Mouse (Mus musculus) brown adipose tissue, adult 24 weeks (tissue): ENCODE results near the gene Olfr1333. TPM values are rescaled to one million over a fixed set of nuclear protein-coding genes. Genes with fewer than 3 reads are reported as not detected.
"Not testable (repeated sequence)": the region's sequence is repeated elsewhere in the genome, so short reads cannot be mapped to it uniquely, and the experiment has no call there.

Experiments
- H3K27ac ChIP-seq: fragments of 200-500 bp; replicated peaks from 2 replicates; pipeline ENCODE4 v1.5.1; 2012; ENCODE audit warnings: low read depth, mild to moderate bottlenecking, low read length
- H3K4me1 ChIP-seq: fragments of 200-500 bp; 2 replicates; pipeline ENCODE4 v1.6.1; 2012; ENCODE audit warnings: low read length, mixed read lengths; ENCODE audit not compliant: control insufficient read depth, insufficient read depth, insufficient read length
- H3K4me3 ChIP-seq: fragments of 200-500 bp; 2 replicates; pipeline ENCODE4 v1.5.1; 2012; ENCODE audit warnings: low read depth, mild to moderate bottlenecking, low read length, moderate library complexity; ENCODE audit not compliant: insufficient read depth
- polyA plus RNA-seq: library from polyadenylated mRNA; stranded (reverse); fragments of >200 nt; gene quantifications from 2 replicates; pipeline ENCODE4 v1.2.4, GENCODE M21; 2012; ENCODE audit not compliant: missing spikeins, insufficient read depth, insufficient read length

The Olfr1333 gene
- polyA plus RNA-seq = not detected in 2 replicates

GRCm38 (mm10) chr4:118836179-118836578, at the start of gene Olfr1333:
Gene Olfr1333 (minus strand): TSS chr4:118836279.
- H3K27ac ChIP-seq = no peak within 1 kb of the TSS
- H3K4me1 ChIP-seq = no peaks in the 10 kb centered on the region
- no peak within 1 kb of the TSS for H3K4me3 ChIP-seq

DNA sequence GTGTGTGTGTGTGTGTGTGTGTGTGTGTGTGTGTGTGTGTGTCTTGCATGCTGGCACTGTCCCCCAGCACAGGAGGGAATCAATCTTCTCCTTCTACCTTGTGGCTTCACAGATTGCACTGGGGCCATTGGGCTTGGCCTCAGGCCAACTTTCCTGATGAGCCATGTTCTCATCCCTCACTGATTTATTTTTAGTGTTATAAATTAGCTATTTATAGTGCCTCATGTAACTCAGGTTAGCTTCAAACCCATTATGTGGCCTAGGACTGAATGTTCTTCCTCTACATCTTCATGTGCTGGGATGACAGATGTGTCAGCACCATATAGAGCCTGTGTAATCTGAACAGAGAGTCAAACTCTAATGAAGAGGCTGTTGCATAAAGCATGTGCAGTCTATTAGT, 31.5 kb upstream of the Olfr1333 start:
- Histone ChIP-seq H3K27ac (no peak overlapping the region), H3K4me3 (no peak overlapping the region), H3K4me1 (no peaks in the 10 kb centered on the region)

DNA sequence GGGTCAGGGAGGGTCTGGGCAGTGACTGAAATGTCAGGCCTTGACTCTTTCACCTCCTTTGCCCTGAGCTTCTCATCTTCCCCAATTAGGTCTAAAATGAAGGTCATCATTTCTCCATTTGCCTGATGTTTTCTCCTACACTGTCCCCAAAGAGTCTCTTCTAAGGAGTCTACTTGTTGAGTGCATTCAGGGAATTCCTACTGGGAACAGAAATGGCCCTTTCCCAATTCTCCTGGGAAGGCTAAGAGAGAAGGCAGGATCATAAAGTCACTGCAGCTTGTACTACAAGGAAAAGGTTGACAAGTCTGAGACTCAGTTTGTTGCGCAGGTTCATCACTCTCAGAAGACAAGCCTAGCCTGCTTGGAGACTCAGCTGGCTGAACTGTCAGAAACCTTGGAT, 28.3 kb upstream of the Olfr1333 start, which contains the start of gene Olfr1331:
Olfr1331 (plus strand) TSS at position 301 of the 400 bp plus-strand sequence.
- no peak within 1 kb of the TSS for H3K4me3 ChIP-seq
- H3K27ac ChIP-seq = no peak within 1 kb of the TSS
- no peaks in the 10 kb centered on the region for H3K4me1 ChIP-seq

DNA sequence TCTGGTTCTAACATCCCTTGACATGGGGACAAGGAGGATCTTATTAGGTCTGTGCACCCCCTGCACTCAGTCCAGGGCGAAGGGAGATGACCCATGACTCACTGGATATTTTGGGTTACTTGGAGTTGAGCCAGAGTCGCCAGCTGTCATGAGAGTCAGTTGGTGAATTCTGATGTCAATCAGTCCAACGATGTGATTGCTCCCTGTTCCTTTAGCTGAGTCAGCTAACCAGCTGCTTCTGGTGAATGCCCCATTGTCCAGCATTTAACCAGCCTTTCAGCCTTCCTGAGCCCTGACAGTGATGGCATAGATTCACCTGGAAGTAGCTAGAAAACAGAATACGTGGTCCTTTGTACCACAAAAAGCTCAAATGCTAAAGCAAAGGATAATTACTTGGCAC, 26.6 kb upstream of the Olfr1333 start:
- no peaks in the 10 kb centered on the region for H3K4me1 ChIP-seq
- no peak overlapping the region for H3K4me3 ChIP-seq
- no peak overlapping the region for H3K27ac ChIP-seq

- Histone ChIP-seq H3K27ac (no peak overlapping the region), H3K4me3 (no peak overlapping the region), H3K4me1 (no peaks in the 10 kb centered on the region)
These were observed 25.7 kb upstream of the Olfr1333 start for GRCm38 (mm10) chr4:118861791-118862190.

- no peaks in the 10 kb centered on the region for H3K4me1 ChIP-seq
- H3K27ac ChIP-seq = no peak overlapping the region
- no peak overlapping the region for H3K4me3 ChIP-seq
These were observed 17.2 kb downstream of the Olfr1333 start for GRCm38 (mm10) chr4:118818921-118819320.

DNA sequence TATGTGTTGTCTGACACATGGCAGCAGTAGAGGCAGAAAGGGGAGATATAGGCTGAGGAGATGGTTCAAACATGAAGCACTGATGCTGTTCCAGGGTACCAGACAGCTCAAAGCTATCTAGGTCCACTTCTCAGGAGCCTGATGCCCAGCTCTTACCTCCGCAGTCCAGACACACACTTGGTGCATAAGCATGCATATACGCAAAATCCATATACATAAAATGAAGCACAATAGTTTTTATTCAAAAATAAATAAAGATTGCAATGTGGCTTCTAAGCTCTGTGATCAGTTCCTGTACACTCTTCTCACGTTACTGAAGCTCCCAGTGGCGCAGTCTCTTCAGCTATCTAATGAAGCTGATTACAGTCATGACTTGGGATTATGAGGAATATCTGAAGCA, 26.2 kb downstream of the Olfr1333 start, which contains the start of gene Olfr1335:
Olfr1335 (minus strand) TSS at position 101 of the 400 bp plus-strand sequence.
- H3K4me1 ChIP-seq = no peaks in the 10 kb centered on the region
- no peak within 1 kb of the TSS for H3K27ac ChIP-seq
- no peak within 1 kb of the TSS for H3K4me3 ChIP-seq

DNA sequence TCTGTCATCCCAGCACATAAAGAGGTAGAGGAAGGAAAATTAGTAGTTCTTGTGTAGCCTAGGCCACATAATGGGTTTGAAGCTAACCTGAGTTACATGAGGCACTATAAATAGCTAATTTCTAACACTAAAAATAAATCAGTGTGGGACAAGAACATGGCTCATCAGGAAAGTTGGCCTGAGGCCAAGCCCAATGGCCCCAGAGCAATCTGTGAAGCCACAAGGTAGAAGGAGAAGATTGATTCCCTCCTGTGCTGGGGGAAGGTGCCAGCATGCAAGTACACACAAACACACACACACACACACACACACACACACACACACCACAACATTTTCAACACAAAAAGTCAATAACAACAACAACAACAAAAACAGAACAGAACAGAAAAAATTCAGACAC, 43.3 kb downstream of the Olfr1333 start:
- H3K4me1 ChIP-seq, H3K27ac ChIP-seq, H3K4me3 ChIP-seq: not testable (repeated sequence)

- H3K27ac ChIP-seq = no peak within 1 kb of the TSS
- H3K4me3 ChIP-seq = no peak within 1 kb of the TSS
- H3K4me1 ChIP-seq = no peaks in the 10 kb centered on the region
These were observed 53.6 kb downstream of the Olfr1333 start, which contains the start of gene Olfr1337 for GRCm38 (mm10) chr4:118782486-118782885. Gene Olfr1337 (minus strand): TSS chr4:118782586.

Other genes with a start within 250 kb of the Olfr1333 start
- gene Cfap57, start 215.5 kb downstream of the Olfr1333 start, polyA plus RNA-seq = not detected in 2 replicates
- gene Ebna1bp2, start 215.5 kb downstream of the Olfr1333 start, polyA plus RNA-seq = 45.1 and 47.8 TPM in 2 replicates
- gene Olfr62, start 177.3 kb downstream of the Olfr1333 start, polyA plus RNA-seq = not detected in 2 replicates
- not detected in 2 replicates for gene Olfr1342, start 143.5 kb downstream of the Olfr1333 start, polyA plus RNA-seq
- gene Olfr1341, start 132.8 kb downstream of the Olfr1333 start, polyA plus RNA-seq = not detected in 2 replicates
- gene Olfr1340, start 116.1 kb downstream of the Olfr1333 start, polyA plus RNA-seq = not detected in 2 replicates
- not detected in 2 replicates for gene Olfr1339, start 104.1 kb downstream of the Olfr1333 start, polyA plus RNA-seq
- gene Olfr1338, start 77.5 kb downstream of the Olfr1333 start, polyA plus RNA-seq = not detected in 2 replicates
- gene Olfr1337, start 53.7 kb downstream of the Olfr1333 start, polyA plus RNA-seq = not detected in 2 replicates
- gene Olfr1335, start 26.3 kb downstream of the Olfr1333 start, polyA plus RNA-seq = not detected in 2 replicates
- not detected in 2 replicates for gene Olfr1331, start 28.4 kb upstream of the Olfr1333 start, polyA plus RNA-seq
- not detected in 2 replicates for gene Olfr1330, start 52.3 kb upstream of the Olfr1333 start, polyA plus RNA-seq
- gene Olfr1329, start 81.2 kb upstream of the Olfr1333 start, polyA plus RNA-seq = not detected in 2 replicates
- not detected in 2 replicates for gene Olfr1328, start 102.3 kb upstream of the Olfr1333 start, polyA plus RNA-seq
- not detected in 2 replicates for gene Lao1, start 125.3 kb upstream of the Olfr1333 start, polyA plus RNA-seq